Mouse (Mus musculus): ENCODE measurements around the gene Rdh5. TPM values are rescaled to one million over a fixed set of nuclear protein-coding genes. Genes with fewer than 3 reads are reported as not detected.

The Rdh5 gene
- polyA plus RNA-seq (2015; fragmentation: Nextera tagmentation; extraction: Ambion mirVana) = 8.1 and 9.5 TPM in 2 replicates

GRCm38 (mm10) chr10:128922822-128923012 is at the start of gene Rdh5:
Rdh5 (minus strand) TSS chr10:128922888.
- Histone ChIP-seq H3K9me3 (ENCODE audit: control insufficient read depth, low read length) (no peaks in the 10 kb centered on the region), H3K4me1 (replicated peaks; ENCODE audit: control insufficient read depth, insufficient read depth) (0 out of 2 replicates have a peak, but pooled peaks cover 13% of the 10 kb centered on the region), H3K27ac (replicated peaks) (peak within 1 kb of the TSS; percentile 97), H3K36me3 (ENCODE audit: control insufficient read depth, insufficient read depth, low read length) (peaks cover 2% of the 10 kb centered on the region; the same call in 1 of the 2 replicates), H3K4me2 (replicated peaks; ENCODE audit: low read depth) (peak within 1 kb of the TSS; percentile 77), H3K9ac (ENCODE audit: low read length) (peak within 1 kb of the TSS; percentile 81), H3K27me3 (ENCODE audit: control insufficient read depth, insufficient read depth, low read length) (no peaks in the 10 kb centered on the region), H3K4me3 (ENCODE audit: low read depth, low read length) (peak within 1 kb of the TSS; percentile 68)
- 17% methylated on average over 1 of the region's 1 CpGs for WGBS
- ATAC-seq (ENCODE audit: low FRiP score, low TSS enrichment) (no peak), DNase-seq (ENCODE audit: low spot score) (no peak)
- TF ChIP-seq EP300 (optimal IDR thresholded peaks at IDR 0.05) (no peak), CTCF (IDR thresholded peaks at IDR 0.05; ENCODE audit: low read depth) (no peak)

- Histone ChIP-seq H3K27me3 (ENCODE audit: control insufficient read depth, insufficient read depth, low read length) (no peaks in the 10 kb centered on the region), H3K4me3 (ENCODE audit: low read depth, low read length) (no peak overlapping the region), H3K4me2 (replicated peaks; ENCODE audit: low read depth) (no peak overlapping the region), H3K4me1 (replicated peaks; ENCODE audit: control insufficient read depth, insufficient read depth) (no peaks in the 10 kb centered on the region), H3K27ac (replicated peaks) (peak overlapping the region; percentile 86), H3K36me3 (ENCODE audit: control insufficient read depth, insufficient read depth, low read length) (no peaks in the 10 kb centered on the region), H3K9me3 (ENCODE audit: control insufficient read depth, low read length) (no peaks in the 10 kb centered on the region), H3K9ac (ENCODE audit: low read length) (no peak overlapping the region)
- ATAC-seq (ENCODE audit: low FRiP score, low TSS enrichment) = peak; percentile 88
- peak; percentile 62 for DNase-seq (ENCODE audit: low spot score)
- no peak for TF ChIP-seq EP300 (optimal IDR thresholded peaks at IDR 0.05)
- no peak for TF ChIP-seq CTCF (IDR thresholded peaks at IDR 0.05; ENCODE audit: low read depth)
- 16% methylated on average over 1 of the region's 1 CpGs for WGBS
These were observed 48.1 kb upstream of the Rdh5 start for GRCm38 (mm10) chr10:128970740-128971250.

- Histone ChIP-seq H3K4me2 (replicated peaks; ENCODE audit: low read depth) (no peak overlapping the region), H3K9ac (ENCODE audit: low read length) (no peak overlapping the region), H3K4me3 (ENCODE audit: low read depth, low read length) (no peak overlapping the region), H3K9me3 (ENCODE audit: control insufficient read depth, low read length) (no peaks in the 10 kb centered on the region), H3K27me3 (ENCODE audit: control insufficient read depth, insufficient read depth, low read length) (no peaks in the 10 kb centered on the region), H3K27ac (replicated peaks) (peak overlapping the region; percentile 74), H3K36me3 (ENCODE audit: control insufficient read depth, insufficient read depth, low read length) (no peaks in the 10 kb centered on the region), H3K4me1 (replicated peaks; ENCODE audit: control insufficient read depth, insufficient read depth) (no peaks in the 10 kb centered on the region)
- 5% methylated on average over 1 of the region's 1 CpGs for WGBS
- ATAC-seq (ENCODE audit: low FRiP score, low TSS enrichment) (peak; percentile 87), DNase-seq (ENCODE audit: low spot score) (peak; percentile 35)
- TF ChIP-seq EP300 (optimal IDR thresholded peaks at IDR 0.05) (no peak), CTCF (IDR thresholded peaks at IDR 0.05; ENCODE audit: low read depth) (no peak)
These were observed 45.7 kb upstream of the Rdh5 start for GRCm38 (mm10) chr10:128968341-128968749.

- Histone ChIP-seq H3K27me3 (ENCODE audit: control insufficient read depth, insufficient read depth, low read length) (no peaks in the 10 kb centered on the region), H3K4me1 (replicated peaks; ENCODE audit: control insufficient read depth, insufficient read depth) (no peaks in the 10 kb centered on the region), H3K9me3 (ENCODE audit: control insufficient read depth, low read length) (no peaks in the 10 kb centered on the region), H3K9ac (ENCODE audit: low read length) (no peak overlapping the region), H3K36me3 (ENCODE audit: control insufficient read depth, insufficient read depth, low read length) (no peaks in the 10 kb centered on the region), H3K27ac (replicated peaks) (no peak overlapping the region), H3K4me2 (replicated peaks; ENCODE audit: low read depth) (no peak overlapping the region), H3K4me3 (ENCODE audit: low read depth, low read length) (no peak overlapping the region)
- WGBS = 54% methylated on average over 6 of the region's 6 CpGs
- TF ChIP-seq EP300 (optimal IDR thresholded peaks at IDR 0.05) = no peak
- TF ChIP-seq CTCF (IDR thresholded peaks at IDR 0.05; ENCODE audit: low read depth) = no peak
- DNase-seq (ENCODE audit: low spot score) (no peak), ATAC-seq (ENCODE audit: low FRiP score, low TSS enrichment) (no peak)
These were observed 43.2 kb upstream of the Rdh5 start for GRCm38 (mm10) chr10:128965871-128966270.

GRCm38 (mm10) chr10:128964961-128965360 is 42.3 kb upstream of the Rdh5 start:
- Histone ChIP-seq H3K36me3 (ENCODE audit: control insufficient read depth, insufficient read depth, low read length) (no peaks in the 10 kb centered on the region), H3K27me3 (ENCODE audit: control insufficient read depth, insufficient read depth, low read length) (no peaks in the 10 kb centered on the region), H3K9ac (ENCODE audit: low read length) (no peak overlapping the region), H3K9me3 (ENCODE audit: control insufficient read depth, low read length) (no peaks in the 10 kb centered on the region), H3K4me2 (replicated peaks; ENCODE audit: low read depth) (no peak overlapping the region), H3K27ac (replicated peaks) (no peak overlapping the region), H3K4me3 (ENCODE audit: low read depth, low read length) (no peak overlapping the region), H3K4me1 (replicated peaks; ENCODE audit: control insufficient read depth, insufficient read depth) (no peaks in the 10 kb centered on the region)
- TF ChIP-seq EP300 (optimal IDR thresholded peaks at IDR 0.05) (no peak), CTCF (IDR thresholded peaks at IDR 0.05; ENCODE audit: low read depth) (no peak)
- ATAC-seq (ENCODE audit: low FRiP score, low TSS enrichment) (no peak), DNase-seq (ENCODE audit: low spot score) (no peak)
- WGBS = 60% methylated on average over 2 of the region's 2 CpGs

GRCm38 (mm10) chr10:128960590-128961584 is 38.2 kb upstream of the Rdh5 start, which contains the start of gene Mettl7b:
Mettl7b (minus strand) TSS chr10:128960988.
- WGBS = 64% methylated on average over 12 of the region's 12 CpGs
- Histone ChIP-seq H3K4me1 (replicated peaks; ENCODE audit: control insufficient read depth, insufficient read depth) (no peaks in the 10 kb centered on the region), H3K4me3 (ENCODE audit: low read depth, low read length) (no peak within 1 kb of the TSS), H3K9me3 (ENCODE audit: control insufficient read depth, low read length) (no peaks in the 10 kb centered on the region), H3K27me3 (ENCODE audit: control insufficient read depth, insufficient read depth, low read length) (no peaks in the 10 kb centered on the region), H3K4me2 (replicated peaks; ENCODE audit: low read depth) (no peak within 1 kb of the TSS), H3K27ac (replicated peaks) (peak within 1 kb of the TSS; percentile 56; the same call in 1 of the 2 replicates), H3K9ac (ENCODE audit: low read length) (no peak within 1 kb of the TSS), H3K36me3 (ENCODE audit: control insufficient read depth, insufficient read depth, low read length) (no peaks in the 10 kb centered on the region)
- peak; percentile 42 for DNase-seq (ENCODE audit: low spot score)
- TF ChIP-seq CTCF (IDR thresholded peaks at IDR 0.05; ENCODE audit: low read depth) (no peak), EP300 (optimal IDR thresholded peaks at IDR 0.05) (no peak)
- ATAC-seq (ENCODE audit: low FRiP score, low TSS enrichment) = peak; percentile 73
